Comparison of ENCODE assay signal across 17 mouse cellular contexts in genomic region chr19:53550972-53551371, GRCm38 (mm10).
A peak's percentile ranks its signal among the peaks of the same experiment; 100 is the strongest.
DNase-seq lines count a peak whose midpoint lies in the region; ATAC-seq lines count a peak whose summit lies in the region.
"Had no signal": no experiment of that assay in that cellular context is flagged by ENCODE, and none has a peak within 500 bp of the region (broad histone marks: within the 10 kb centered on the region; RNA-seq: fewer than 3 reads in every experiment).

No protein-coding gene starts in this region.

- DNase-seq in cerebellum, adult 11-12 months = peak; percentile 48
- DNase-seq in cerebellum, adult 11 months = no peak
- DNase-seq in frontal cortex, postnatal 25 days (ENCODE audit: low spot score in 2 of 2) = no peak
- peak; percentile 70 for DNase-seq in right cerebral cortex, adult 18-20 months
- no peak for DNase-seq in right cerebral cortex, postnatal 25 days
- no peak for DNase-seq in T-cell, adult 2 months (ENCODE audit: low spot score)
- DNase-seq: adrenal gland, postnatal 10 days; gastrocnemius, postnatal 10 days; heart, postnatal 4 days; kidney, adult 8-10 months; kidney, postnatal 14 days; layer of hippocampus, adult 9-11 months; thymus, postnatal 14 days had no signal

- peak; percentile 80 for ATAC-seq in frontal cortex, adult (ENCODE audit: low TSS enrichment)
- ATAC-seq: forebrain, embryonic 16.5 days; intestine, embryonic 16.5 days; midbrain, embryonic 15.5 days had no signal

Comparison
In these comparisons a context has a peak if more than half of its experiments do, and no peak if none do; other contexts are left out.
1. DNase-seq: peak in cerebellum, adult 11-12 months (single experiment) and right cerebral cortex, adult 18-20 months (single experiment); none in cerebellum, adult 11 months (single experiment), frontal cortex, postnatal 25 days (0 of 2), right cerebral cortex, postnatal 25 days (single experiment) and T-cell, adult 2 months (single experiment).